Mouse (Mus musculus) olfactory bulb, adult 2 months (tissue): ENCODE results near the gene Cope.

Experiments
- CTCF ChIP-seq: fragments of 200-500 bp; IDR thresholded peaks from 2 replicates; pipeline ENCODE4 v1.5.1; 2012; ENCODE audit warnings: low read depth, mild to moderate bottlenecking, low read length, moderate library complexity; ENCODE audit not compliant: insufficient read depth
- POLR2A ChIP-seq: fragments of 200-500 bp; IDR thresholded peaks from 2 replicates; pipeline ENCODE4 v1.6.1; 2012; ENCODE audit warnings: mild to moderate bottlenecking, low read depth, low read length, moderate library complexity; ENCODE audit not compliant: insufficient read depth

DNA sequence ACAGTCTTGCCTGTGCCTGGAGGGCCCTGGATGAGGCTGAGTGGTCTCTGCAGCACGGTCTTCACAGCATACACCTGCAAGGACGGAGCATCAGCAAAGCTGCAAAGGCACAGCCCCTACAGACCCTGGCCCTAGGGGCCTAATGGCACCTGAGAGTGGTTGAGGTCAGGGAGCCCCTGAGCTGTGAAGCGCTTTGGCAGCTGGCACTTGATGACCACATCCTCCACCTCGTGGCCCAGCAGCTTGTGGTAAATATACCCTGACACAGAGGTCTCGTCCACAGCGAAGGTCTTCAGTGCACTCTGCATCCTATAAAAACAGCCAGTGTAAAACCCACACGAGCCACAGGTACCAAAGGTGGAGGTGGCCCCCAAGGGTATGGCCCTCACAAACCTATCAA lies 36.6 kb downstream of the Cope start:
- TF ChIP-seq POLR2A (no peak), CTCF (no peak)
